Mouse (Mus musculus) G1E-ER4 (cell line): ENCODE results near the gene Gm20817. TPM values are rescaled to one million over a fixed set of nuclear protein-coding genes. Genes with fewer than 3 reads are reported as not detected.
"Not testable (repeated sequence)": the region's sequence is repeated elsewhere in the genome, so short reads cannot be mapped to it uniquely, and the experiment has no call there.

ENCODE experiments used
- GATA1 ChIP-seq: IDR thresholded peaks from one replicate; pipeline ENCODE4 v1.8.0; 2012; ENCODE audit warnings: low read length, inconsistent platforms
- polyA plus RNA-seq: library from polyadenylated mRNA; stranded (reverse); fragments of >175 nt; gene quantifications from 2 replicates; pipeline ENCODE4 v1.2.3, GENCODE M21; 2012

Gene Gm20817
- polyA plus RNA-seq = not detected in 2 replicates

DNA sequence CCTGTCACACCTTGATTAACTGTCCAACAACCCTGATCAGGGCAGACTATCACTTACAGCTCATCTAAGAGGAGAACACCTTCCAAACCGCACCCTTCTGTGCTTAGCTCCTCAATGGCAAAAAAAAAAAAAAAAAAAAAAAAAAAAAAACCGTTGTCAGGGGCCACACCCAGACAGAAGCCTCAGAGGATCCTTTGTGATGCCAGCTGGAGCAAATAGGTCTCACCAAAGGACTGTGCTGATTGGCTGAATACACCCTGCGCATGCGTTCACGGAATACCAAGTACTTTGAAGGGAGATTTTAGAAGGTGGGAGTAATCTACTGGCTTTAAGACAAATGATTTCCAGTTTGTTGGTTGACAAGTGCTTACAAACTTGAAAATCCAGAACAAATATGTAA is at the start of gene Gm20817:
Gene Gm20817 (minus strand): TSS at position 101 of the 400 bp plus-strand sequence.
- TF ChIP-seq GATA1 = not testable (repeated sequence)
